Mouse (Mus musculus): ENCODE measurements around the gene Syna.

Gene Syna

DNA sequence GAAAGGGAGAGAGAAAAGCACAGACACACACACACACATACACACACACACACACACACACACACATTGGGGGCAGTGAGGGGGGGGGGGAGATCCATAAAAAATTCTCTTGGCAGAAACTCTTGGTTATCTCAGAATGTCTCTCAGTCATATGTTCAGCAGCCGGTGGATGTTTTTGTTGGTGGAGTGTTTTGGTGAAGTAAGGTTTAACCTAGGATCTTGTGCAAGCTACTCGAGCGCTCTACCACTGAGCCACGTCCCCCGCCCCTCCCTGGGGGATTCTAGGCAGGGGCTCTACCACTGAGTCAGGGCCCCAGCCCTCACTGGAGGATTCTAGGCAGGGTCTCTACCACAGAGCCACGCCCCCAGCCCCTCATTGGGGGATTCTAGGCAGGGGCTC lies 23.9 kb downstream of the Syna start:
- in situ Hi-C loops (cut with MboI, MseI), result no loop called here

DNA sequence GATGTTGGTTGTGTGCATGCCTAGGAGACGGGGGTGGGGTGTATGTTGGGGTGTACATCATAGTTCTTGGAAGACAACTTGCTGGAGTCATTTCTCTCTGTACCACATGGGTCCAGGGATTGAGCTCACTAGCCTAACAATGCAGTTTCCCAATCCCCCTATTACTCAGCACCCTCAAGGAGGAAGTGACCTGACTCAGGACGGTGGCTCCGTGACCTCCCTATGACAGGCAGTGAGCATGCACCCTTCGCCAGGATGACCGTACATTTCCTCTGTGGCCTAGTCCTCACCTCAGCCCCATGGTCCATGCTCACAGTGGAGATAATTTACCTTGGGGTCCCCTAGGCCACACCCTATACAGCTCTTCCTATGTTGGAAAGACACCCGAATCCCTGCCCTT lies 27.6 kb downstream of the Syna start:
- in situ Hi-C loops (cut with MboI, MseI), result no loop called here

DNA sequence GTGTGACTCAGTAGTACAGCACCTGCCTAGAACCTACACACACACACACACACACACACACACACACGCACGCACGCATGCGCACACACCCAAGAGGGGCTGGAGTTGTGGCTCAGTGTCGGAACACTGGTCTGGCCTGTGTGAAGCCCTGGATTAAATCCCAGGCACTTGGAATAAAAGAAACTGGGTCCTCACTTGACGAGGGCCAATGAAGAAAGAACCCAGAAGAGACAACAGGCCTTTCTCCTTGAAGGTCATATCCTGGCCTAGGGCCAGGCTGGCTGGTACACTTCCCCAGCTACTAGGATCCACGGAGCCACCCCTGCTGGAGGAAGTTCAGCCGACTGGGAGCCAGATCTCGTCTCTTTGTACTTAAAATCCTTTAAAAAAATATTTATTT lies 28.4 kb downstream of the Syna start:
- in situ Hi-C loops (cut with MboI, MseI), result no loop called here

- in situ Hi-C loops (cut with MboI, MseI), result no loop called here
These were observed 29.1 kb downstream of the Syna start for GRCm38 (mm10) chr5:134530830-134531229.

GRCm38 (mm10) chr5:134528488-134528887 lies 31.5 kb downstream of the Syna start:
- in situ Hi-C loops (cut with MboI, MseI), result no loop called here

DNA sequence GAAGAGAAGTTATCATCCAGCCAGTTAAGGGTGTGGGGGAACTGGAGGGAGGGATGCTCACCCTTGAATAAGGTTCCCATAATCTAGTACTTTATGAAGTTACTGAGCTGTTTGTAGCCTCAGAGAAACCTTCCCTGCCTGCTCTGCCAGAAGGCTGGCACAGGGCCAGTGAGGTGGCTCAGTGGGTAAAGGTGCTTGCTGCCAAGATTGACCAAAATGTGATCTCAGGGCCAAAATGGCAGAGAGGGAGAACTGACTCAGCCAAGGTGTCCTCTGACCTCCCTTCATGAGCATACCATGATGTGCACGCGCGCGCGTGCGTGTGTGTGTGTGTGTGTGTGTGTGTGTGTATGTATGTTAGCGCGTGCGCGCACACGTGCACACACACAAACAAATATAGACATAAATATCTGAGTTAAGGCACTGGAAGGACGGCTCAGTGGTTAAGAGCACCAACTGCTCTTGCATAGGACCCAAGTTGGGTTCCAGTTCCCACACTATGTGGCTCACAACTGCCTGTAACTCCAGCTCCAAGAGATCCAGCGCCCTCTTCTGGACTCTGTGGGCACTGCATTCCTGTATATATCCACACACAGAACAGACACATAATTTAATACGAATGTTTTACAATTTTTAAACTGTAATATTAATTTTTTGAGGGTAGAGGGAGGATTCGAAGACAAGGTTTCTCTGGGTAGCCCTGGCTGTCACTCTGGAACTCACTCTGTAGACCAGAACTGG lies 33.8 kb downstream of the Syna start:
- in situ Hi-C loops (cut with MboI, MseI), result no loop called here

DNA sequence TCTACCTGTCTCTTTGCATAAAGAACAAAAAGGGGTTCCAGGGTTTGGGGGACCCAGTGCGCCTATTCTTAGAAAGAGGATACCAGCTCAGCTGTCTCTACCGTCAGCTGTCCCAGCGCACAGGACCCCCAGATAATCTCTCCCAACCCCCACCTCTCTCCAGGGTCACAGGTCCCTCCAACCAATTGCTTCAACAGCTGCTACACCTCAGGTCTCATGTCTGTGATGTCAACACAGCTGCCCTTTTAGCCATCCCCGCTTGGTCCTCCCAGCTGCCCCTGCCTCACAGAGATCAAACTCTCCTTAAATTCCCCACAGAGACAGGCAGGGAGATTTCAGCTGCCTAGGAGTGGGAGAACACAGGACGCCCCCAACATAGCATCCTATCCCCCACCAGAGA lies 36.2 kb downstream of the Syna start:
- in situ Hi-C loops (cut with MboI, MseI), result no loop called here

- in situ Hi-C loops (cut with MboI, MseI), result no loop called here
These were observed 37.4 kb downstream of the Syna start for GRCm38 (mm10) chr5:134522524-134522923.

GRCm38 (mm10) chr5:134521806-134522205 lies 38.2 kb downstream of the Syna start:
- in situ Hi-C loops (cut with MboI, MseI), result no loop called here

DNA sequence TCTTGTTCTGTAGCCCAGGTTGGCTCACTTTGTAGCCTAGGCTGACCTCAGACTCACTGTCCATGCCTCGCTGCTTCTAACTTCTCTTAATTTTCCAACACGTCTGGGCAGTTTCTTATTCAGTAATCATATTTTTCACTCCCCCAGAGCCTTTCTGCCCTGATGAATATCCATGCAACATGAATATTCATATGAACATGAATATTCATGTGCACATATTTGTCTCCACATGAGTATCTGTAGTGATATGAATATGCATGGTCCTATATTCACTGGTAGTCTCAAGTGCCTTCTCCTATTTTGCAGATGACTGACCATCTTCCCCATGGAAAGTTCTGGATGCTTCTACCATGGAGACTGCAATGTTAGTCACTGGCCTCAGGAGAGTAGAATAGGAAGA lies 38.8 kb downstream of the Syna start:
- in situ Hi-C loops (cut with MboI, MseI), result no loop called here

DNA sequence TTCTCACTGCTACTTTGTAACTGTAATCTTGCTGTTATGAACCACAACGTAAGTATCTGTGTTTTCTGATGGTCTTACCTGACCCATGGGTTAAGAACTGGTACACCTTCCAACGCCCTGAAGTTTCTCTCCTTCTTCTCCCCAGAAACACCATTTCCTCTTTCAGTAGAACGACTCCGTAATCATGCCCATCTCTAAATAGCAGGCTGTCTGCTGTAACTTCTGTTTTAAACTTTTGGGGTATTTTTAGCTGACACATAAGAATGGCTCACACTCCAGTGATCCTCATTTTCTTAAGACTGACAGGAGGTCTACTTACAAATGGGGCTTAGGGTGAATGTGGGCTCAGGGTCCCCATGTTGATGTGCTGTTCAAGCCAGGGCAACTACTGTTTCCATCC lies 39.9 kb downstream of the Syna start:
- in situ Hi-C loops (cut with MboI, MseI), result no loop called here

DNA sequence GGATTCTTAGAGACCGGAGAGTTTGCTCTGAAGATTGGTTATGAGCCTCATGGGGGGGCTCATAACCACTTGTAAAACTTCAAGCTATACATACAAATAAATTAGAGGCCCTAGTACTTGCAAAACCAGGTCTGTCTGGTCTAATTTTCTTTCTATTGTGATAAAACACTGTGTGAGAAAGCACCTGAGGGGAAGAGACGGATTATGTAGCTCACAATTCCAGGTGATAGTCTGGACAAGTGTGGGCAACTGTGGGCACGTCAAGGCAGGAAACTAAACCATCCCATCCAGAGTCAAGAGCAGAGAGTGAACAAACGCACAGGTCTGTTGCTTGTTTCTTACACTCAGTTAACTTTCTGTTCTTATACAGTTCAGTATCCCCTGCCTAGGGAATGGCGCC lies 40.5 kb downstream of the Syna start:
- in situ Hi-C loops (cut with MboI, MseI), result no loop called here

DNA sequence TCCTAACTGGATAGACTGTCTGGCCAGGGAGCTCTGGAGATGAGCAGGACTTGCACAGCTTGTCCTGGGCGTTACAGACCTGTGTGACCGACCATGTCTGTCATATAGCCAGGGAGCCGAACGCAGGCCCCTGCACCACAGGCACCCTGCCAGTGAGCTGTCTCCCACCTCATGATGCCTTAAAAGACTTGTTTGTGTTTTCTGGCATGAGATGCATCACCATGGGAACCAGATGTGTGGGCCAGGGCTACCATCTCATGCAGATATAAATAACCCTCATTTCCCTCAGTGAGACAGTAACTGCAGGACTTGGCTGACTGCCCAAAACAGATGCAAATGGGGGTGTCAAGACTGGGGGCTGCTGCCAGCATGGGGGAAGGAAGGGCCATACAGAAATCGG lies 47.9 kb downstream of the Syna start:
- in situ Hi-C loops (cut with MboI, MseI), result no loop called here

GRCm38 (mm10) chr5:134510266-134510665 lies 49.7 kb downstream of the Syna start:
- in situ Hi-C loops (cut with MboI, MseI), result no loop called here

DNA sequence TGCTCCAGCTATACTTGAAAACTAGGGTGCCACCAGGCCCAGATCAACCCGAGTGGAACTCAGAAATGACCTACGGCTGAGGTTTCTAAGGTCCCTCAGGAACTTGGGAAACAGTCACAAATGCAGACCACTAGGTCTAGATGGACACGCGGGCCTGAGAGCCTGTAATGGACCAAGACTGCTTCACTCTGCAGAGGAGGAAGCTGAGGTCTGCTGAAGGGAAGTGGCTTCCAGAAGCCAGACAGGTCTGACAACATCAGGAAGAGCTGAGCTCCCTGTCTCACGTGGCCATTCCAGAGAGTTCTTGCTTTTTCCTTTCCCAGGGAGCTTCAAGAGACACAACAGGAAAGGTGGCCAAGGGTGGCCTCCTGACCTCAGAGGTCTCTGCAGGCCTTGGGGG lies 51.0 kb downstream of the Syna start:
- in situ Hi-C loops (cut with MboI, MseI), result loop anchor here in 1 of 2 experiments (10.0 kb wide), 2 partner anchors 46 to 106 kb away; partner anchors contain the start of genes Clip2 and Lat2

Data from T-helper 17 cell (primary cell).